Mouse (Mus musculus): ENCODE results near the gene Slc25a27.
A peak's percentile ranks its signal among the peaks of the same experiment; 100 is the strongest.

Gene Slc25a27

DNA sequence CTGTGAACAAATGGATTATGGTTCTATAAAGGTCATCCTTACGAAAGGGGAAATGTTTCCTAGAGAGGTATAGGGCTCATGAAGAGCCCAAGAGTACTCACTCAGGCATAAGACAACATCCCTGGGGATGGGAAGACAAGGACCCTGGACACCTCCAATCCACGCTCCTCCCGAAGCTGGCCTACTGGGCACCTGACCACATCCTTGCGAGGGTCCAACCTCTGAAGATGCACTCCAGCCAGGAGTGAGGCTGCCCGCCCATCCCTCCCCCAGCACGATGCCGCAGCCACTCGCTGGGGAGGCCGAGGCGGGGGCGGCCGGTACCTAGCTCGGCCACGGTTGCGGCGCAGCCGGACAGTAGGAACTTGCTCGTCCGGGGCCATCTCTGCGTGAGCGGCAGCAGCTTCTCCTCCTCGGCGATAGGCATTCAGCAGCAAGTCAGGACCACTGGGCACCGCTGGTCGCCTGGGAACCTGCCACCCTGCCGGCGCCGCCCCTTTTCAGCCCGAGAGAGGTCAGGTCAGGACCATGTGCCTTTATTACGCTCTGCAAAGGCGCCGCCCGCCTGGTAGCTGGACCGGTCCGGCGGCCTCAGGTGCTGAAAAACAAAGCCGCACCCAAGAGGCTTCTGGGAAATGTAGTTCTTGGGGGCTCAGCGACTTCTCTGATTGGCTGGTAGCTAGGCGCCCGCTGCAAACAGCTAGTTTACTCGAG lies at the start of gene Slc25a27:
Slc25a27 (minus strand) TSS at position 639 of the 714 bp plus-strand sequence.
- DNase-seq (ENCODE audit: low spot score): peak; percentile 84

- DNase-seq (ENCODE audit: low spot score): no peak
These were observed 49.6 kb upstream of the Slc25a27 start for GRCm38 (mm10) chr17:43716601-43717000.

- no peak for DNase-seq (ENCODE audit: low spot score)
These were observed 47.2 kb upstream of the Slc25a27 start for GRCm38 (mm10) chr17:43714191-43714590.

GRCm38 (mm10) chr17:43711557-43712352 lies 44.7 kb upstream of the Slc25a27 start:
- no peak for DNase-seq (ENCODE audit: low spot score)

GRCm38 (mm10) chr17:43707254-43707653 lies 40.2 kb upstream of the Slc25a27 start:
- DNase-seq (ENCODE audit: low spot score): no peak

DNA sequence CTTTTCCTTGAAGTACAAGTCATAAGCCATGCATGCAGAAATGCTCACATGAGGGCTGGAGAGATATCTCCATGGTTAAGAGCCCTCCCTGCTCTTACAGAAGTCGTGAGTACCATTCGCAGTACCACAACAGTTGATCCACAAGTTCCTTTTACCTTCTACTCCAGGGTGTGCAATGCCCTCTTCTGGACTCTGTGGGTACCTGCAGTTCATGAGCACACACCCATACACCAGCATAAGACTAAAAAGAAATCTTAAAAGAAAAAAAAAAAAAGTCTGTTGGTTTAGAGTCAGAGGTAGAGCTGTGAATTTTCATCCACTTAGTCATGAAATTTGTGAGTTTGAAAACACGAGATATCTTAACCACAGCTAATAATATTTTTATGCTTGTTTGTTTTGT lies 39.7 kb upstream of the Slc25a27 start:
- DNase-seq (ENCODE audit: low spot score): no peak

DNA sequence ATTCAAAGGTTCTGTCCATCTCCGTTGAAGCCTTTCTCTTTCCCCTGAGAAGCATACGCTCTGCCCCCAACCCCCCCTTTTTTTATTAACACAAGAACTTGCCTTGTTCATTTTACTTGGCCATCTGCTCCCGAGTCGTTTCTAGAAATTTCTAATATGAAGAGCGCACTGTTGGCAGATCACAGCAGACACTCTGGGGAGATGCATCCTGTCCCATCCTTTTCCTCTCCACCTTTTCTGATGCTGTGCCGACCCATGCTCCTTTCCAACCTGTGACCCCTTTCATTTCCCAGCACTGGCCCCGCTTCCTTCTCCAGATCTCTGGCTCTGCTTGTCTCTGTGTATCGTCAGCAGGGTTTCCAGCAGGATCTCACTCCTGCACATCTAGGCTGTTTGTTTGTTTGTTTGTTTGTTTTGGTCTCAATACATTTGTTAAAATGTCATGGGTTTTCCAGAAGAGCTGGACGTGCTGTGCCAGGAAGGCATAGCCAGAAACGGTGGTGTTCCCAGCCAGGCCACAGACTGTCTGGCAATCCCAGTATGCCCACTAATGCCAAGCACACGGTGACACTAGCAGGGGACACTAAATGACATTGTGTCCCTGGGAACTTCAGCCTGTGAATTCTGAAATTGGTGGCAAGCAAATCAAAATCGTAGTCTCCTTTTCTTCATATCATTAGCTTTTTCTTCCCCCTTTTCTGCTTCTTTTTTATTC lies 37.4 kb upstream of the Slc25a27 start:
- no peak for DNase-seq (ENCODE audit: low spot score)

DNA sequence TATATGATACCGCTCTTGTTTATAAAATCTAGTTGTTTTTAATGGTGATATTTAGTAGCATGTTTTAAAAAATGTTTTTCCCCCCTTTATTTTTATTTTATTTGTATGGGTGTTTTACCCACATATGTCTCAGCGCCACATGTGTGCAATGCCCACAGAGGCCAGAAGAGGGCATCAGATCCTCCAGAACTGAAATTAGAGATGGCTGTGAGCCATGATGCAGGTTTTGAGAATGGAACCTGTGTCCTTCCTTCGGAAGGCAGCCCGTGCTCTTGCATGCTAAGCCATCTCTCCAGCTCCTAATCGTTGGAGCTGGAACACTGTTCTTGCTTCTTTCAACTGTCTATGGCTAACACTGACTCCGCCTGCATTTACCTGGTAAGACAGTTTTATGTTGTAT lies 34.0 kb upstream of the Slc25a27 start:
- peak; percentile 25 for DNase-seq (ENCODE audit: low spot score)

- peak; percentile 57 for DNase-seq (ENCODE audit: low spot score)
These were observed 32.1 kb upstream of the Slc25a27 start for GRCm38 (mm10) chr17:43698997-43699649.

- no peak for DNase-seq (ENCODE audit: low spot score)
These were observed 22.6 kb upstream of the Slc25a27 start for GRCm38 (mm10) chr17:43689591-43689990.

- no peak for DNase-seq (ENCODE audit: low spot score)
These were observed 17.6 kb upstream of the Slc25a27 start for GRCm38 (mm10) chr17:43684638-43685037.

- DNase-seq (ENCODE audit: low spot score): no peak
These were observed 17.1 kb upstream of the Slc25a27 start for GRCm38 (mm10) chr17:43684086-43684485.

DNA sequence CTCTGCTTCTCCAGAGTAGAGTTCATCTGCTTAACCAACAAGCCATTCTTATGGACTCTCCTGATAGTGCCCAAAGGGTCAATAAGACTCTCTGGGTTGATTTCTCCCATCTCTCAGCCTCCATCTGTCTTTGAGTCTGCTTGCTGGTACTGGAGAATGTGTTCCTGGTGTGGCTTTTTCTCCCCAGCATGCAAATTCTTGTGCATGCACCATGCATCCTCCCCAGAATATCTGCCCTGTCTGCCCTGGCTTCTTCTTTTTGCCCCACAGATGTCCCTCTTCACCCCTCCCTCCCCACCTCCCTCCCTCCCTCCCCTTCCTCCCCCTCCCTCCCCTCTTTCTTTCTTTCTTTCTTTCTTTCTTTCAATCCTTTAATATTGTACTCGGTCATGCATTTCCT lies 10.3 kb upstream of the Slc25a27 start:
- DNase-seq (ENCODE audit: low spot score): no peak

- no peak for DNase-seq (ENCODE audit: low spot score)
These were observed 9.2 kb upstream of the Slc25a27 start for GRCm38 (mm10) chr17:43676241-43676640.

DNA sequence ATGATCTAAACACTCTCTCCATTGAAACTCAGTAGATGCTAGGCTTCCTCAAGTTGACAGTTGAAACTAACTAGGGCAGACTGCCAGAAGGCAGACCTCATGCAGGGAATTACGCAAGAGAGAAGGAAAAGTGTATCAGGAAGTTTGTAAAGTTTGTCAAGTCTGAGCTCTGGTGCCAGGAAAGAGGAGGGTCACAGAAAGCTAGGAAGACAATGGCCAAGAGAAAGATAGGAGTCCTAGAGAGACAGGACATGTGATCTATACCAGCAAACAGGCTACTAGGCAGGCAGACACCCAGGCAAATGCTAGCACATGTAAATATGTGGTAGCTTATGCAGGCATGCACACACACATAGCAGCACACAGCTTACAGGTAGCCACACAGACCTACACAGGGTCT lies 8.2 kb upstream of the Slc25a27 start:
- DNase-seq (ENCODE audit: low spot score): no peak

DNA sequence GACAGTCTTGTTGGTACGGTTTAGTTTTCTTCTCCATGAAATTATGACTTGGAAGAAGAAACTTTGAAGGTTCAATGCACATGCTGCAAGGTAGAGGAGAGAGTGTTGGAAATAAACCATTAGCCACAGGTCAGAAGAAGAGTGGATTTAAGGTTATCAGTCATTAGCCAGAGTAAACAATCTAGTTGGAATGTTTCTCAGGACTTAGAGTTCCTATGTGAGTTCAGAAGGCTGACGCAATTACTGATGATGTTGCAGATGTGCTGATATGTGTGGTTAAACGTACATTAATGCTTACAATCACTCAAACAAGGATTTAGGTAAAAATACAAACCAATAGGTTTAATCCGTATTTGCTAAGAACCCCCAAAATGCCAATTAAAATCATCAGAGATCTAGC lies 4.9 kb upstream of the Slc25a27 start:
- no peak for DNase-seq (ENCODE audit: low spot score)

DNA sequence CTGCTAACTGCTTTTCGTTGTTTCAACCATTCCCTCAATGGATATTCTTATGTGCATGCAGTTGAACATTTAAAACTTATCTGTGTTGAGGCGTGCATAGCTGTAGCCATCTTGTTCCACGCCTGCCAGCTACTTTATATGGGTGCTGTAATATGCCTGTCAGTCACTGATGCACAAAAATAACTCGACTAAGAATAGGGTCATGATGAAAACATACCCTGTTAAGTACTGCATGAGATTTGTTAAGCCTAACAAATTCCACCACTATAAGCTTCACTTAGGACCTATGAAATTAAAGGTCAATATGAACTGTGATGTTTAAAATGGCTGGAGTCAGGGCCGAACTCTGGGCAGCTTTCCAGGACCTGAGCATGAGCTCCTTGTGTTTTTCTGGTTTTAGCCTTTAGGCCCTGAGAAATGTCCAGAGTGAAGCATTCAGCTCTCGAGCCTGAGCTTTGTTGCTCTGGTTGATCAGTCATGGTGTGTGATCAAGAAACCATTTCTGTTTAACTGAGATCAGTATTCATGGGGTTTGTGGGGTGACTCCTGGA lies 2.2 kb upstream of the Slc25a27 start:
- no peak for DNase-seq (ENCODE audit: low spot score)

- no peak for DNase-seq (ENCODE audit: low spot score)
These were observed 353 bp upstream of the Slc25a27 start, which contains the start of gene Cyp39a1 for GRCm38 (mm10) chr17:43667290-43667843. TSS of gene Cyp39a1 (plus strand) at chr17:43667425.

- no peak for DNase-seq (ENCODE audit: low spot score)
These were observed 15.5 kb downstream of the Slc25a27 start for GRCm38 (mm10) chr17:43651314-43652046.

- DNase-seq (ENCODE audit: low spot score): no peak
These were observed 17.2 kb downstream of the Slc25a27 start for GRCm38 (mm10) chr17:43649641-43650436.
